Mouse (Mus musculus): Measurements from ENCODE around the gene Naga. TPM values are rescaled to one million over a fixed set of nuclear protein-coding genes. Genes with fewer than 3 reads are reported as not detected.

The Naga gene
- polyA plus RNA-seq, 1 experiment from 2014 or later, result 29.6 TPM

DNA sequence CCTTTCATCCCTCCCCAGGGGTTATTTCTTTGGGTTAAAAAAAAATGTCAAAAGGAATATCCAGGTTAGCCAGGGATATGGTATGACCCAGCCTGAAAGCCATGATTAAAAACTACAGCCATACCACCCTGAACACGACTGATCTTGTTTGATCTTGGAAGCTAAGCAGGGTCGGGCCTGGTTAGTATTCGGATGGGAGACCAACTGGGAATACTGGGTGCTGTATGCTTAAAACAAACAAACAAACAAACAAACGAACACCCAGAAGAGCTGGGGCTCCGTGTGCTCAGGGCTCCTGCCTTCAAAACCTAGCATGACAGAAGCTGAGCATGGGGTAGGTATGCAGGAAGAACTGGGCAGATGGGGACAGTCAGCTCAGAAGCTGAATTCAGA is 3.8 kb upstream of the Naga start:
- ATAC-seq (no peak), DNase-seq (ENCODE audit: low spot score) (no peak)
- Histone ChIP-seq H3K4me2 (ENCODE audit: low read length) (no peak overlapping the region), H3K9ac (ENCODE audit: low read length) (no peak overlapping the region), H3K4me1 (ENCODE audit: control insufficient read depth, insufficient read depth, low read length) (peaks cover 17% of the 10 kb centered on the region), H3K4me3 (ENCODE audit: low read depth, low read length) (no peak overlapping the region), H3K27ac (ENCODE audit: low read depth, low read length) (no peak overlapping the region), H3K36me3 (ENCODE audit: control insufficient read depth, insufficient read depth, low read length) (no peaks in the 10 kb centered on the region), H3K27me3 (replicated peaks; ENCODE audit: control insufficient read depth, insufficient read depth, low read length) (peaks cover 17% of the 10 kb centered on the region), H3K9me3 (replicated peaks; ENCODE audit: control insufficient read depth, low read length) (no peaks in the 10 kb centered on the region)
- WGBS, result 79% methylated on average over 5 of the region's 5 CpGs

GRCm38 (mm10) chr15:82341675-82342542 is 3.2 kb upstream of the Naga start:
- H3K36me3 ChIP-seq (ENCODE audit: control insufficient read depth, insufficient read depth, low read length), result no peaks in the 10 kb centered on the region
- H3K4me3 ChIP-seq (ENCODE audit: low read depth, low read length), result no peak overlapping the region
- H3K4me1 ChIP-seq (ENCODE audit: control insufficient read depth, insufficient read depth, low read length), result peaks cover 12% of the 10 kb centered on the region
- 74% methylated on average over 15 of the region's 15 CpGs for WGBS
- DNase-seq (ENCODE audit: low spot score) (no peak), ATAC-seq (no peak)
- H3K27me3 ChIP-seq (replicated peaks; ENCODE audit: control insufficient read depth, insufficient read depth, low read length), result peaks cover 17% of the 10 kb centered on the region
- peak overlapping the region; percentile 65; the same call in 1 of the 2 replicates for H3K9ac ChIP-seq (ENCODE audit: low read length)
- peak overlapping the region; percentile 51; the same call in 1 of the 2 replicates for H3K4me2 ChIP-seq (ENCODE audit: low read length)
- H3K27ac ChIP-seq (ENCODE audit: low read depth, low read length), result no peak overlapping the region
- no peaks in the 10 kb centered on the region for H3K9me3 ChIP-seq (replicated peaks; ENCODE audit: control insufficient read depth, low read length)

GRCm38 (mm10) chr15:82341036-82341501 is 2.3 kb upstream of the Naga start:
- no peak for DNase-seq (ENCODE audit: low spot score)
- peak overlapping the region; percentile 22 for H3K4me3 ChIP-seq (ENCODE audit: low read depth, low read length)
- peak overlapping the region; percentile 51 for H3K4me2 ChIP-seq (ENCODE audit: low read length)
- peaks cover 9% of the 10 kb centered on the region; the same call in 1 of the 2 replicates for H3K4me1 ChIP-seq (ENCODE audit: control insufficient read depth, insufficient read depth, low read length)
- H3K27ac ChIP-seq (ENCODE audit: low read depth, low read length), result peak overlapping the region; percentile 5; the same call in 1 of the 2 replicates
- no peak for ATAC-seq
- WGBS, result 4% methylated on average over 35 of the region's 40 CpGs
- H3K9me3 ChIP-seq (replicated peaks; ENCODE audit: control insufficient read depth, low read length), result no peaks in the 10 kb centered on the region
- H3K9ac ChIP-seq (ENCODE audit: low read length), result peak overlapping the region; percentile 65
- peaks cover 17% of the 10 kb centered on the region for H3K27me3 ChIP-seq (replicated peaks; ENCODE audit: control insufficient read depth, insufficient read depth, low read length)
- H3K36me3 ChIP-seq (ENCODE audit: control insufficient read depth, insufficient read depth, low read length), result 0 out of 2 replicates have a peak, but pooled peaks cover 5% of the 10 kb centered on the region

GRCm38 (mm10) chr15:82340414-82341035 is 1.8 kb upstream of the Naga start:
- peaks cover 9% of the 10 kb centered on the region; the same call in 1 of the 2 replicates for H3K4me1 ChIP-seq (ENCODE audit: control insufficient read depth, insufficient read depth, low read length)
- no peak for ATAC-seq
- H3K9me3 ChIP-seq (replicated peaks; ENCODE audit: control insufficient read depth, low read length), result no peaks in the 10 kb centered on the region
- H3K4me2 ChIP-seq (ENCODE audit: low read length), result peak overlapping the region; percentile 51
- H3K4me3 ChIP-seq (ENCODE audit: low read depth, low read length), result peak overlapping the region; percentile 22; the same call in 1 of the 2 replicates
- WGBS, result 49% methylated on average over 21 of the region's 21 CpGs
- H3K27ac ChIP-seq (ENCODE audit: low read depth, low read length), result no peak overlapping the region
- H3K27me3 ChIP-seq (replicated peaks; ENCODE audit: control insufficient read depth, insufficient read depth, low read length), result peaks cover 17% of the 10 kb centered on the region
- peak overlapping the region; percentile 65; the same call in 1 of the 2 replicates for H3K9ac ChIP-seq (ENCODE audit: low read length)
- no peak for DNase-seq (ENCODE audit: low spot score)
- H3K36me3 ChIP-seq (ENCODE audit: control insufficient read depth, insufficient read depth, low read length), result peaks cover 9% of the 10 kb centered on the region

DNA sequence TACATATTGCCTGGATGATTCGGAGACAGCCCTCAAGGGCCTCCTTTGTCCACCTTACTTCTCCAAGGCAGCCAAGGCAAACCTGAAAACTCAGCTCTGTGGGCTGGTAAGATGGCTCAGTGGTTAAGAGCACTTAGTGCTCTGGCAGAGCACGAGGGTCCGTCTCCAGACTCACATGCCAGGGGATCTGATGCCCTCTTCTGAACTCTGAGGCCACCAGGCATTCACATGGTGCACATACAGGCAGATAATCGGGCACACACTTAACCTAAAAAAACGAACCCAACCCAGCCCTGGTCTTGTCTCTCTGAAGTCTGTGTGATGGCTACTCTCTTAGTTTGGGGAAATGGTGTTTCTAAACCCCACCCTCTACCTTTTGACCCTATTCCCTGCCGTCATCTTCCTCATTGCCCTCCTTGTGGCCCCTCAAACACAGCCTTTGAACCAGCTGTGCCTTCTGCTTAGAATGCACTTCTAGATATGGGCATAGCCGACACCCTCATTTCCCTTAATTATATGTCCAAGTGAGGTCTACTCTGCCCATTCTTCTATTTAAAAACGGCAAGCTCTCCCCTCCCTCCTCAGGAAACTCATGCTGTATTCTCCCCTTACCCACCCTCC is 1.0 kb upstream of the Naga start:
- peaks cover 9% of the 10 kb centered on the region; the same call in 1 of the 2 replicates for H3K4me1 ChIP-seq (ENCODE audit: control insufficient read depth, insufficient read depth, low read length)
- no peak overlapping the region for H3K4me3 ChIP-seq (ENCODE audit: low read depth, low read length)
- no peak overlapping the region for H3K9ac ChIP-seq (ENCODE audit: low read length)
- WGBS, result 72% methylated on average over 8 of the region's 8 CpGs
- no peak overlapping the region for H3K4me2 ChIP-seq (ENCODE audit: low read length)
- no peak for DNase-seq (ENCODE audit: low spot score)
- no peak for ATAC-seq
- H3K36me3 ChIP-seq (ENCODE audit: control insufficient read depth, insufficient read depth, low read length), result peaks cover 17% of the 10 kb centered on the region
- H3K27ac ChIP-seq (ENCODE audit: low read depth, low read length), result no peak overlapping the region
- peaks cover 17% of the 10 kb centered on the region for H3K27me3 ChIP-seq (replicated peaks; ENCODE audit: control insufficient read depth, insufficient read depth, low read length)
- no peaks in the 10 kb centered on the region for H3K9me3 ChIP-seq (replicated peaks; ENCODE audit: control insufficient read depth, low read length)

DNA sequence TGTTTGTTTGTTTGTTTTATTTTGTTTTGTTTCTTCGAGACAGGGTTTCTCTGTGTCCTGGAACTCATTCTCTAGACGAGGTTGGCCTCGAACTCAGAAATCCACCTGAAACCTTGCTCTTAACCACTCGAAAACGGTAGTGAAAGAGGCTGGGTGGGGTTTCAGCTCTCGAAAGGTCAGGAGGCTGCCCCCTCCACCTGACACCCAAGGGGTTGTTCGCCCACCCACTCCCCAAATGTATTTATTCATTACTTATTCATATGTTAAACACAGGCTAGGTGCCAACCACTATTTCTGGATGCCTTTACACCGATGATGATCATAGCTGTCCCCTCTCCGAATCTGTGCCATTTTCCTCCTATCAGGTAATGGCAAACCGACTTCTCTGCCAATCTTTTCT is 425 bp upstream of the Naga start:
- H3K27ac ChIP-seq (ENCODE audit: low read depth, low read length), result no peak overlapping the region

GRCm38 (mm10) chr15:82337875-82338274 is 850 bp downstream of the Naga start:
- peak overlapping the region; percentile 70 for H3K9ac ChIP-seq (ENCODE audit: low read length)
- peaks cover 9% of the 10 kb centered on the region; the same call in 1 of the 2 replicates for H3K4me1 ChIP-seq (ENCODE audit: control insufficient read depth, insufficient read depth, low read length)
- peaks cover 24% of the 10 kb centered on the region for H3K36me3 ChIP-seq (ENCODE audit: control insufficient read depth, insufficient read depth, low read length)
- peak overlapping the region; percentile 47 for H3K4me3 ChIP-seq (ENCODE audit: low read depth, low read length)
- H3K4me2 ChIP-seq (ENCODE audit: low read length), result peak overlapping the region; percentile 65
- peaks cover 17% of the 10 kb centered on the region for H3K27me3 ChIP-seq (replicated peaks; ENCODE audit: control insufficient read depth, insufficient read depth, low read length)
- no peak for ATAC-seq
- no peak for DNase-seq (ENCODE audit: low spot score)
- no peak overlapping the region for H3K27ac ChIP-seq (ENCODE audit: low read depth, low read length)
- 51% methylated on average over 4 of the region's 4 CpGs for WGBS
- no peaks in the 10 kb centered on the region for H3K9me3 ChIP-seq (replicated peaks; ENCODE audit: control insufficient read depth, low read length)

More for the DNA sequence above, 425 bp upstream of the Naga start:
- H3K4me1 ChIP-seq (ENCODE audit: control insufficient read depth, insufficient read depth, low read length), result peaks cover 9% of the 10 kb centered on the region; the same call in 1 of the 2 replicates
- ATAC-seq, result peak; percentile 24
- H3K27me3 ChIP-seq (replicated peaks; ENCODE audit: control insufficient read depth, insufficient read depth, low read length), result peaks cover 17% of the 10 kb centered on the region
- H3K4me2 ChIP-seq (ENCODE audit: low read length), result peak overlapping the region; percentile 65
- WGBS, result 57% methylated on average over 10 of the region's 10 CpGs
- peak overlapping the region; percentile 47 for H3K4me3 ChIP-seq (ENCODE audit: low read depth, low read length)
- H3K36me3 ChIP-seq (ENCODE audit: control insufficient read depth, insufficient read depth, low read length), result peaks cover 23% of the 10 kb centered on the region
- no peaks in the 10 kb centered on the region for H3K9me3 ChIP-seq (replicated peaks; ENCODE audit: control insufficient read depth, low read length)
- DNase-seq (ENCODE audit: low spot score), result no peak
- peak overlapping the region; percentile 70 for H3K9ac ChIP-seq (ENCODE audit: low read length)

GRCm38 (mm10) chr15:82336629-82337028 is 2.1 kb downstream of the Naga start:
- Histone ChIP-seq H3K4me2 (ENCODE audit: low read length) (no peak overlapping the region), H3K9me3 (replicated peaks; ENCODE audit: control insufficient read depth, low read length) (no peaks in the 10 kb centered on the region), H3K4me1 (ENCODE audit: control insufficient read depth, insufficient read depth, low read length) (peaks cover 9% of the 10 kb centered on the region; the same call in 1 of the 2 replicates), H3K27me3 (replicated peaks; ENCODE audit: control insufficient read depth, insufficient read depth, low read length) (peaks cover 17% of the 10 kb centered on the region), H3K36me3 (ENCODE audit: control insufficient read depth, insufficient read depth, low read length) (peaks cover 24% of the 10 kb centered on the region), H3K4me3 (ENCODE audit: low read depth, low read length) (no peak overlapping the region), H3K9ac (ENCODE audit: low read length) (no peak overlapping the region), H3K27ac (ENCODE audit: low read depth, low read length) (no peak overlapping the region)
- DNase-seq (ENCODE audit: low spot score) (no peak), ATAC-seq (no peak)
- 57% methylated on average over 12 of the region's 12 CpGs for WGBS

Data from forebrain, embryonic 14.5 days (tissue).